Mouse (Mus musculus) intestine, embryonic 15.5 days (tissue): ENCODE data around the gene Ly86. TPM values are rescaled to one million over a fixed set of nuclear protein-coding genes. Genes with fewer than 3 reads are reported as not detected.
A peak's percentile ranks its signal among the peaks of the same experiment; 100 is the strongest.

Experiments
- ATAC-seq: fragments of 200-750 bp; cut with Nextera tagmentation; 2 replicates; pipeline ENCODE4 v1.8.0; 2017; ENCODE audit warnings: moderate TSS enrichment, moderate library complexity
- H3K27ac ChIP-seq: fragments of 300-500 bp; sonication (generic); 2 replicates; pipeline ENCODE4 v1.5.1; 2015; ENCODE audit warnings: mild to moderate bottlenecking, inconsistent platforms
- H3K27me3 ChIP-seq: fragments of 300-500 bp; sonication (generic); replicated peaks from 2 replicates; pipeline ENCODE4 v1.6.1; 2015; ENCODE audit warnings: inconsistent platforms
- H3K36me3 ChIP-seq: fragments of 300-500 bp; sonication (generic); 2 replicates; pipeline ENCODE4 v1.6.1; 2015; ENCODE audit warnings: inconsistent platforms
- H3K4me1 ChIP-seq: fragments of 300-500 bp; sonication (generic); replicated peaks from 2 replicates; pipeline ENCODE4 v1.6.1; 2015; ENCODE audit warnings: inconsistent platforms
- H3K4me2 ChIP-seq: fragments of 300-500 bp; sonication (generic); replicated peaks from 2 replicates; pipeline ENCODE4 v1.6.1; 2015; ENCODE audit warnings: mild to moderate bottlenecking, inconsistent platforms
- H3K4me3 ChIP-seq: fragments of 300-500 bp; sonication (generic); replicated peaks from 2 replicates; pipeline ENCODE4 v1.5.1; 2015; ENCODE audit warnings: inconsistent platforms
- H3K9ac ChIP-seq: fragments of 300-500 bp; sonication (generic); 2 replicates; pipeline ENCODE4 v1.6.1; 2015; ENCODE audit warnings: inconsistent platforms
- H3K9me3 ChIP-seq: fragments of 300-500 bp; sonication (generic); 2 replicates; pipeline ENCODE4 v1.6.1; 2016; ENCODE audit warnings: inconsistent platforms
- WGBS: fragments of 180-500 bp; shearing (Covaris S2); methylation state at CpG from one replicate; pipeline ENCODE4 v1.1.7; 2015; 5-methylcytosine and 5-hydroxymethylcytosine counted together
- polyA plus RNA-seq: library from polyadenylated mRNA; unstranded; fragments of >200 nt; fragmentation: Nextera tagmentation; extraction: Ambion mirVana; gene quantifications from 2 replicates; pipeline ENCODE4 v1.2.1, GENCODE M21; 2015

Gene Ly86
- polyA plus RNA-seq, 1 experiment from 2014 or later: 10.3 TPM

DNA sequence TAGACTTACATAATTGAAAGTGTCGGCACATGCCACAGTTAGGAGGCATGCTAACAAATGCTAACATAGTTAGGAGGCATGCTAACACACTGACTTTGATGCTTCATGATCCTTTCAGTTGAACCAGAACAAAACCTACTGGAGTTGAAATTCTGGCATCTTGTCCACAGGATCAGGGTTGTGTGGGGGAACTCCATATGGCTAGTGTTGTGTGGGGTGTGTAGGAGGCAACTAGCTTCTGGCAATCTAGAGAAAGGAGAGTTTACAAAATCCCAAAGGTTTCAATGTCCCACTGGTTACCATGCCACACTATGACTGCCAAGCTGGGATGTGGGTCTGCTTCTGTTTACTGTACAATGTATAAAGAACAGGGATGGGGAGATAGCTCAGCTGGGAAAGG is 70.7 kb downstream of the Ly86 start:
- Histone ChIP-seq H3K4me1 (no peaks in the 10 kb centered on the region), H3K9me3 (no peaks in the 10 kb centered on the region), H3K4me2 (no peak overlapping the region), H3K4me3 (no peak overlapping the region), H3K36me3 (no peaks in the 10 kb centered on the region), H3K27me3 (no peaks in the 10 kb centered on the region), H3K9ac (no peak overlapping the region), H3K27ac (no peak overlapping the region)
- 100% methylated on average over 1 of the region's 1 CpGs for WGBS
- no peak for ATAC-seq

DNA sequence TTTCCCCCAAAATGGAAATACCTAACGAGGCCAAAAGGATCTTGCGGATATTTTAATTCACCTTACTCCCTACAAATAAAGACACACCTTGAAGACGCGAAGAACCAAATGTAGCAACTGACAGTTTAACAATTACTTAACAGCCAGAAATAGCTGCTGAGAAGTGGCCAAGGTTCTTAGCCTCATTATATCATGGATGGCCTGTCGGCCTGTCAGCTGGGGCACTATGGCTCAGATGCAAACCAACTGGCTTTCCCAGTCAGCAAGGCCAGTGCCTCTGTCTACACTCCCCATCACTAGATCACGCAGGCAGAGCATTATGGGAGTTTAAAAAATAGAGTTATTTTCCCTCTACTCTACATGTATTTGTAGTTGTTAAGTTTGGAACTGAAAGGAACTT is 78.4 kb downstream of the Ly86 start:
- H3K4me3 ChIP-seq: no peak overlapping the region
- no peak overlapping the region for H3K4me2 ChIP-seq
- no peaks in the 10 kb centered on the region for H3K4me1 ChIP-seq
- H3K9ac ChIP-seq: no peak overlapping the region
- H3K27me3 ChIP-seq: no peaks in the 10 kb centered on the region
- H3K36me3 ChIP-seq: no peaks in the 10 kb centered on the region
- no peak for ATAC-seq
- no peaks in the 10 kb centered on the region for H3K9me3 ChIP-seq
- WGBS: 92% methylated on average over 6 of the region's 6 CpGs
- no peak overlapping the region for H3K27ac ChIP-seq

DNA sequence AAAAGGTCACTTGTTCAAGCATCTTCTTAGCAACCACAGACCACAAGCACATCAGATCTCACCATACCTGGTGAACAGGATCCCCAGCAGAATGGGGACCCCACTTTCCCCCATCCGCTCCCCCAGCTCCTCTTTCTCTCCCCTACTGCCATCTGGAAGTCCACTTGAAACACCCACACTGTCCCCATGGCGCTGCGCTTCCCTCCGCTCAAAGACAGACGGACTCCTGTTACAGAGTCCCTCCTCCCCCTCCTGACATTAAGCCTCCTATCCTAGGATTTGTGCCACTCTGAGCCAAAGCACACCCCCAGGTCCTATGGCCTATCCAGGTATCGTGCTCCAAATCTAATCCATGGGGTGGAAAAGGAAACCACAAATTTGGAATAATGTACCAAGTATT is 79.9 kb downstream of the Ly86 start:
- 93% methylated on average over 6 of the region's 6 CpGs for WGBS

DNA sequence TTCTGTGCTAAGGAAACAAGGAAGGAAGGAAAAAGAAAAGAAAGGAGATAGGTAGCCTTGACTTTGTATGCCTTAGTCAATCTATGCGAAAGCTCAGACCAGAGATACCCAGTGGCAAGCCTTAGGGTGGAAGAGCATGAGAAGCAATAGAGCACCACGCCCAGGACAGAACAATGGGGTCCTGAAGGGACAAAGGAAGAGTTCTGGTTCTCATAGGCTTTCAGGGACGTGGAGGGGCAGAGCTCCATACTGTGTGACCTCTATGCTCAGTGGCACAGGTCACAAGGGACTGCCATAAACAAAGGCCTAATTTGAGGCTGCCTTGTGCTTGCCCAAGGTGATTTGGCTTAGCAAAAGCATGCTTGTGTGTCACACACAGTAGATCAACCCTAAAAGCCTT is 80.4 kb downstream of the Ly86 start:
- no peak for ATAC-seq
- Histone ChIP-seq H3K4me3 (no peak overlapping the region), H3K9ac (no peak overlapping the region), H3K4me2 (no peak overlapping the region), H3K36me3 (no peaks in the 10 kb centered on the region), H3K4me1 (no peaks in the 10 kb centered on the region), H3K27me3 (no peaks in the 10 kb centered on the region), H3K9me3 (no peaks in the 10 kb centered on the region), H3K27ac (no peak overlapping the region)
- WGBS: 71% methylated on average over 3 of the region's 3 CpGs

More for the DNA sequence above, 79.9 kb downstream of the Ly86 start:
- no peak overlapping the region for H3K27ac ChIP-seq
- H3K27me3 ChIP-seq: no peaks in the 10 kb centered on the region
- H3K9ac ChIP-seq: no peak overlapping the region
- H3K4me1 ChIP-seq: no peaks in the 10 kb centered on the region
- ATAC-seq: no peak
- H3K4me3 ChIP-seq: no peak overlapping the region
- H3K9me3 ChIP-seq: no peaks in the 10 kb centered on the region
- no peak overlapping the region for H3K4me2 ChIP-seq
- no peaks in the 10 kb centered on the region for H3K36me3 ChIP-seq

DNA sequence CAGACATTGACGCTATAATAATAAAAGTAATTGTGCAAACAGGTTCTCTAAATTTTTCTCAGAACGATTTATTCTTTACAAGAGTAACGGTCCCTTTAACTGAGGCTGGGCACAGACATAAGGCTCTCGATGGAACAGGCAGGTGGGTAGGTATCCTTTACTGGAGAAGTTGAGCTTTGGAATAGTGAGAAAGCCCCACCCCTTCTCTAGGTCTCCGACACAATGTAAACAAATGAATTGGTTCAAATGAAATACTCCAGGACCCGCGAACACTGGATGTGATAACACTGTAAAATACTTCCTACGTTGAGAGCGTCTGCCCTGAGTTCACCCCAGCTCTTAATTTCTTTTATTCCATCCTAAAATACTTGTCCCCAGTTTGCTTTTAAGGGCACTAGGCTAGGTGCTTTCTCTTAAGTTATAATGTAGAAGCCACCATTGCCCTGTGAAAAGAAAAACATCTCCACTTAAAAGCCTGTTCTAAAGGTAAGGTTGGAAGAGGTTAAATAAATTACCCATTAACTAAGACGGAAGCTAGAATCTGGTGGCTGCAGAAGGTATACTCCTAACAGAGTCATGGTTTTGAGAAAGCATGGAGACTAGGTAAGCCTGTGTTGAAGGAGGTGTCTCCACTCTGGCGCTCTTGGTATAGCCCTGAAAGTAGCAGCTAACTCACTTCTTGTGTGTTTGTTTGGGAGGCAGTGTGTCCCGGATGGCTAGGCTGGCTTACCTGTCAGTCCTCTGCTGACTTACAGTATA is 81.7 kb downstream of the Ly86 start:
- Histone ChIP-seq H3K9me3 (no peaks in the 10 kb centered on the region), H3K4me2 (peak overlapping the region; percentile 18; the same call in 1 of the 2 replicates), H3K27me3 (no peaks in the 10 kb centered on the region), H3K36me3 (no peaks in the 10 kb centered on the region), H3K4me3 (no peak overlapping the region), H3K27ac (peak overlapping the region; percentile 49), H3K4me1 (no peaks in the 10 kb centered on the region), H3K9ac (no peak overlapping the region)
- ATAC-seq: peak; percentile 91
- 41% methylated on average over 12 of the region's 12 CpGs for WGBS

DNA sequence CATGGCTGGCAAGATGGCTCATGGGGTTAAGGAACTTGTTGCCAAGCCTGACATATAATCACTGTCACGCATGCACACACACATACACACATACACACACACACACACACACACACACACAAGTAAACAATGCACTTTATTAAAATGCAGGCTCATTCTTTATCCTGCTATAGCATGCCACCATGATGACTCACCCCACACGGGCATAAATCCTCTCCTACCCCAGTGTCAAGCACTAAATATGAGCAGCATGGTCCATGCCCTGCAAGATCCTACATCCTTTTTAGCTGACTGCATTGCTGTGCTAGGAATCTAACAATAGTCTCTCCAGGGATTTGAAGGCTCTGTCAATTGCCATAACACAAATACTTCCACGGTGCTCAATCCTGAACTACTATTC is 83.5 kb downstream of the Ly86 start:
- Histone ChIP-seq H3K4me2 (no peak overlapping the region), H3K27ac (no peak overlapping the region), H3K9me3 (no peaks in the 10 kb centered on the region), H3K27me3 (no peaks in the 10 kb centered on the region), H3K4me3 (no peak overlapping the region), H3K9ac (no peak overlapping the region), H3K36me3 (no peaks in the 10 kb centered on the region), H3K4me1 (no peaks in the 10 kb centered on the region)
- WGBS: 74% methylated on average over 3 of the region's 3 CpGs
- no peak for ATAC-seq

DNA sequence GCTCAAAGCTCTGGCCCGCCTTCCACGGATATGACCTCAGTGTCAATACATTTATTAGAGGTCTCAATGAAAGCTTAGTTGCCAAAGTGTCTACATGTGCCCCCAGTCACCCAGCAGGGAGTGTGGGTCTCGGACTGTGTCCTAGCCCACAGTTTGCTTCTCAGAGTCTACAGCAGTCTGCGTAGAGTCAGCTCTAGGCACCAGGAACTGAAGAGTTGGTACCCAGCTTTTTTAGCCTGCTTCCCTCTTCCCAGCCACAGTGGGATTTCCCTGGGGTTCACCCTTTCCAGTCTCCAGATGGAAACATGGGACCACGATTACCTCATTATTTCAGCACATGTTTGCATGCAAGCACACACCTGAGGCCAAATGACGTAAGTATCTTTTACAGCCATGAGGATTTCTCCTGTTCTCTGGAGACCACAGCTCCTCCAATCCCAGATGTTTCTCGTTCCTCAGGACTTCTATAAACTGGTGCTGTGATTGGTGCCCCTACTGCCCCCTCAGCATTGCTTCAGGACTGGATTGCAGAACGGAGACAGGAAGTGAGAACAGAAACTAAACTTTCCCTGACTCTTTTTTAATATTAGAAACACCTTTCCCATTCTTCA is 84.8 kb downstream of the Ly86 start:
- no peaks in the 10 kb centered on the region for H3K36me3 ChIP-seq
- ATAC-seq: no peak
- peaks cover 3% of the 10 kb centered on the region; the same call in 1 of the 2 replicates for H3K4me1 ChIP-seq
- H3K27me3 ChIP-seq: no peaks in the 10 kb centered on the region
- WGBS: 68% methylated on average over 8 of the region's 8 CpGs
- no peak overlapping the region for H3K4me3 ChIP-seq
- H3K27ac ChIP-seq: no peak overlapping the region
- H3K9me3 ChIP-seq: no peaks in the 10 kb centered on the region
- no peak overlapping the region for H3K4me2 ChIP-seq
- H3K9ac ChIP-seq: no peak overlapping the region

DNA sequence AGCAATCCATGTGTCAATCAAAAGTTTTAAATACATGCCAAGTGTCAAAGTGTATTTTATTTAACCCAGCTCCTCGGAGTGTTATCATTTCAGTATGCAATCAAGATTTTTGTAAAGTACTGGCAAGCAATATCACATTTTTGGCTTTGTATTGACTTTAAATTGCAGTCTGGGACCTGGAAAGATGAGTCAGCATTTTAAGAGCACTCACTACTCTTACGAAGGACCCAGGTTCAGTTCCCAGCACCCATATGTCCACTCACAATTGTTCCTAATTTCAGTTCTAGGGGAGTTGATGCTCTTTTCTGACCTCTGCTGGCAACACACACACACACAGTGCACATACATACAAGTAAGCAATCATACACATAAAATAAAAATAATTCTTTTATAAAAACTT is 86.7 kb downstream of the Ly86 start:
- Histone ChIP-seq H3K36me3 (no peaks in the 10 kb centered on the region), H3K4me3 (no peak overlapping the region), H3K27me3 (0 out of 2 replicates have a peak, but pooled peaks cover 3% of the 10 kb centered on the region), H3K27ac (no peak overlapping the region), H3K9me3 (no peaks in the 10 kb centered on the region), H3K9ac (no peak overlapping the region), H3K4me2 (no peak overlapping the region), H3K4me1 (peaks cover 5% of the 10 kb centered on the region; the same call in 1 of the 2 replicates)
- no peak for ATAC-seq
- WGBS: 91% methylated on average over 2 of the region's 2 CpGs

DNA sequence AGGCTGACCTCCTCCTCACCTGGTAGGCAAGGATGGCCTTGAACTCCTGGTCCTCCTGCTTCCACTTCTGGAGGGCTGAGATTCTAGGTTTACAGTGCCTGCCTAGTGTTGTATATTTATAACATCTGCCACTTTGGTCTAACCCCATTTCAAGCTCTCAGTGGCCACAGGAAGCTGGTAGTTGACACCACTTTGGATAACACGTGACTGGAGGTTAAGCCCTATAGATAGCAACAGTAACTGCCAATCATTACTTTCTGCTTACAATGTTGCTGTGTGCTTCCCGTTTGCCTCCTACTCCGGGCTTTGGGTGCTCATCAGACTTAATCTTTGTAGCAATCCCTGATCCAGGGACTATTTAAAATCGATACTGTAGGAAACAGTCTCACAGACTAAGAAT is 87.6 kb downstream of the Ly86 start:
- H3K27ac ChIP-seq: no peak overlapping the region
- no peaks in the 10 kb centered on the region for H3K9me3 ChIP-seq
- H3K4me2 ChIP-seq: no peak overlapping the region
- H3K4me3 ChIP-seq: no peak overlapping the region
- no peak for ATAC-seq
- 27% methylated on average over 4 of the region's 4 CpGs for WGBS
- 0 out of 2 replicates have a peak, but pooled peaks cover 3% of the 10 kb centered on the region for H3K27me3 ChIP-seq
- peaks cover 5% of the 10 kb centered on the region; the same call in 1 of the 2 replicates for H3K4me1 ChIP-seq
- H3K36me3 ChIP-seq: no peaks in the 10 kb centered on the region
- H3K9ac ChIP-seq: no peak overlapping the region

DNA sequence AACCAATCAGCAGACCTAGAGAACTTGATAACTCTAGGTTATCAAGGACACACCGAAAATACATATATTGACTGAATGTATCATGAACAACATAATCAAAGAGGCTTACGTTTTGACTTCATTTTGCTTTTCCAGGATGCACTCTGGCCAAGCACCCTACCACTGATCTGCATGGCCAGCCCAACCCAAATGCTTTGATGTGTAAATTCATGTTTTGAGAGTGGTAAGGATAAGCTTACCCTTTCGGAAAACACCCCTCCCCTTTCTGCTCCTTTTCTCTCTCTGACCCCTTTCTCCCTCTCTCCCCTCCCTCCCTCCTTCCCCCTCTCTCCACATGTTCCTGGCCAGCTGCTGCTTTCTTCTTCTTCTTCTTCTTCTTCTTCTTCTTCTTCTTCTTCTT is 88.1 kb downstream of the Ly86 start:
- Histone ChIP-seq H3K9me3 (no peaks in the 10 kb centered on the region), H3K4me1 (peaks cover 5% of the 10 kb centered on the region; the same call in 1 of the 2 replicates), H3K4me2 (no peak overlapping the region), H3K27ac (no peak overlapping the region), H3K9ac (no peak overlapping the region), H3K4me3 (no peak overlapping the region), H3K27me3 (0 out of 2 replicates have a peak, but pooled peaks cover 3% of the 10 kb centered on the region), H3K36me3 (no peaks in the 10 kb centered on the region)
- 30% methylated on average over 3 of the region's 3 CpGs for WGBS
- ATAC-seq: no peak

DNA sequence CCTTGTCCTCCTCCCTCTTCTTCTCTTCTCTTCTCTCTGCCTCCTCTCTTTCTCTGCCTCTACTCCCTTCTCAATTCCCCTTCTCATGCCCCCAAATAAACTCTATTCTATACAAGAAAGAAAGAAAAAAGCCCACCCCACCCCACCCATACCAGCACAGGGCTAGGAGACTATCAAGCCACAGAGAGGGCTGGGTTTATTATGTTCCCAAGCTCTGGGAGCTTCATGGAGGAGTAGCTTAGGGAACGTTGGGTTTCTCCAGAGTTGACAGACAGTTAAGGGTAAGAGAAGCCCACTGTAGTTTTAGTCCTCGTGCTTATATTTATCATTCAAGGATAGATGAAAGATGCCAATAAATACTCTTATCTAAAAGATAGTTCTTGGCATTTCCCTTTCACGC is 88.7 kb downstream of the Ly86 start:
- peak; percentile 52; the same call in 1 of the 2 replicates for ATAC-seq
- Histone ChIP-seq H3K9me3 (no peaks in the 10 kb centered on the region), H3K4me3 (no peak overlapping the region), H3K27ac (no peak overlapping the region), H3K27me3 (0 out of 2 replicates have a peak, but pooled peaks cover 3% of the 10 kb centered on the region), H3K9ac (no peak overlapping the region), H3K36me3 (no peaks in the 10 kb centered on the region), H3K4me2 (peak overlapping the region; percentile 78; the same call in 1 of the 2 replicates), H3K4me1 (peaks cover 5% of the 10 kb centered on the region; the same call in 1 of the 2 replicates)
- WGBS: 6% methylated on average over 3 of the region's 3 CpGs

DNA sequence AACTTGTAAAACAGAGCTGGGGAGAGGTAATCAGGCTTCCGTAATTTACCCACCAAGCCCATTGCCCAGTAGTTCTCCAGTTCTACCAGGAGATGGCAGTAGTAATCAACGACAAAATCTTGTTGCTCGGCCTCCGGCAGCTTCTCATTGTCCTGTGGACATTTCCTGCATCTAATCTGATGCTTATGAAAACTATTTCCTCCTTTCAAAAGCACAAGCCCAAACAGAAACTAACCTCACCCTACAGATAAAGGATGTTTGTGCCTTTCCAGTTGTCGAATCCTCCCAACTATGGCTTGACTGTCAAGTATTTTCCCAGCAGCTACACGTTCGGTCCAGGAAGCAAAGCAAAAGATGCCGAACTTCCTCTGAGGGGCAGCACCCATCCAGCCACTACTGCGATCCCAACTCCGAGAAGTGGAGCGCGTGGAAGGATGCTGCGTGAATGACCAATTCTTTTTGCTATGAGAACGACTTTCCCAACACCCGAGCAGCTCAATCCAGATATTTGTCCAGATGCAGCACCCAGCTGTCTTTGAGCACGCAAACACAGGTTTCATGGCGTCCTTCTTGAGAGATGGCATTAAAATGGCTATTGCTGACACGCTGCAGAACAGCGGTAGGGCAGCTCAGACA is 89.2 kb downstream of the Ly86 start:
- Histone ChIP-seq H3K36me3 (no peaks in the 10 kb centered on the region), H3K27me3 (0 out of 2 replicates have a peak, but pooled peaks cover 3% of the 10 kb centered on the region), H3K9me3 (no peaks in the 10 kb centered on the region), H3K4me3 (peak overlapping the region; percentile 44), H3K9ac (peak overlapping the region; percentile 45), H3K4me1 (peaks cover 5% of the 10 kb centered on the region; the same call in 1 of the 2 replicates), H3K27ac (peak overlapping the region; percentile 52), H3K4me2 (peak overlapping the region; percentile 78)
- under 1% methylated on average over 19 of the region's 19 CpGs for WGBS
- ATAC-seq: peak; percentile 82
